Mouse (Mus musculus) 416B (cell line): ENCODE measurements around the gene Arf4.
"Not testable (repeated sequence)": the region's sequence is repeated elsewhere in the genome, so short reads cannot be mapped to it uniquely, and the experiment has no call there.

Experiments
- DNase-seq: peaks from one replicate; pipeline ENCODE4 v3.0.0; 2011; ENCODE audit warnings: low read depth

The Arf4 gene

DNA sequence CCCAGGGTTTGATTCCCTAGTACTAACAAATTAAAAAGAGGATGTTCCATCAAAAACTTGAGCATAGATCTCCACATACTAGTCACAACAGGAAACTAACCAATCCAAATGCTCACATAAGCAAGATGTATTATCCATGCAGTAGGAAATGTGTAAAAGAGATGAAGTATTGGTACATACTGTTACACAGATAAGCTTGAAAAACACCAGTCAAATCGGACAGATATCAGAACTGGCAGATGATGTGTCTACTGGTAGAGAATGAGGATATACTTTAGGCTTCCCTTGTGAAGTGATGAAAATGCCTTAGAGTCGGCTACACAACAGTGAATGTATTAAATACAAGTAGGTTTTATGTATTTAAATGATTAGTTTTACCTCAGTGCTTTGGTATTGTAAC lies 24.6 kb downstream of the Arf4 start:
- no peak for DNase-seq

GRCm38 (mm10) chr14:26663851-26664250 lies 26.0 kb downstream of the Arf4 start:
- DNase-seq, result no peak

DNA sequence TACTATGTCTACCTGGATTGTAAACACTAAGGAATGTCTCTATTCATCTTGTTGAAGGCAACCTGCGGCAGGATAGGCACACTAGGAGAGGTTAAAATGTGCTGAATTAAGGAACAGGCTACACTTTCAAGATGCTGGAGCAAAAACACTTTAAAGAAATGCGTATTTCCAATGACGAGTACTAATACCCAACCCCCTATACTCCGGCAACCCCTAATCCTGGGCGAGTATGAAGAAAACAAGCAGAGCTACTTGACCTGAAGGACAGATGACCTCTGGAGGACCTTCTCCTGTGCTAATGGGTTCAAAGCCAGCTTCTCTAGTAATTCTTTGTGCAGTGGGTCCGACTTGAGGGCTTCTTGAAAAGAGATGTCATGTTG lies 30.1 kb downstream of the Arf4 start:
- DNase-seq, result no peak

GRCm38 (mm10) chr14:26668371-26669291 lies 30.8 kb downstream of the Arf4 start:
- DNase-seq, result peak; percentile 66

DNA sequence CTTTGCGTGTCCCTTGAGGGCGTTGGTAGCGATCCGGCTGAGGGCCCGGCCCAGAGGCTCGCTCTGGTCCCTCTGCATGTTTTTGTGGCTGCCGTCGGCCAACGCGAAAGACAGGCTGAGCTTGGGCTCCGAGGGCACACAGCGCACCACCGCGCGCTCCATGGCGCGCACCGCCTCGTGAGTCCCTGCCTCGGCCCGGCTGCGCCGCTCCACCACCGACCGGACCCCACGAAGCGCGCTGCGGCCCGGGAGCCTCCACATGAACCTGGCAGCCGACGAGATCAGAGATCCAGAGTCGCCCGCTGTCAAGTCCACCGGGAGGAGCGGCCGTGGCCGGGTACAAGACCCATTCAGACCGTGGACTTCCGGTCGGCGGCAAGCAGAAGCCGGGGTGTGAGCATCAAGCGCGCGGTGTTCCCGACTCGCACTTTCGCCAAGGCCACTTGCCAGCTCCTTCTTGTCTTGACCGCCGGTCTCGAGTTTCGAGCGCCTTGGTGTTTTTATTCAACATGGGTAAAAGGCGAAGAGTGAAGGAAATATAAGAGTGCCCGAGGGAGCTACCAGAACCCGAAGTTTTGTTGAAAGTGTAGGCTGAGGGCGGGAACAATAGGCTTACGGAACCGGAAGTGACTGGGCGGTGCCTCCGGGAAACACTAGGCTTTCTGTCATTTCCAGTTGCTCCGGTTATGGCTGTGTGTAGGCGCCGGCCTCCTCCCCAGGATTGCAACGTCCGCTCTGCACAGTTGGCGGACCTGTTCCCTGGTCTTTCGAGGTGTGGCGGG lies 31.6 kb downstream of the Arf4 start, which contains the start of gene Pde12:
Gene Pde12 (minus strand): TSS at position 592 of the 782 bp plus-strand sequence.
- DNase-seq, result peak; percentile 96

- peak; percentile 81 for DNase-seq
These were observed 33.1 kb downstream of the Arf4 start for GRCm38 (mm10) chr14:26670964-26671363.

DNA sequence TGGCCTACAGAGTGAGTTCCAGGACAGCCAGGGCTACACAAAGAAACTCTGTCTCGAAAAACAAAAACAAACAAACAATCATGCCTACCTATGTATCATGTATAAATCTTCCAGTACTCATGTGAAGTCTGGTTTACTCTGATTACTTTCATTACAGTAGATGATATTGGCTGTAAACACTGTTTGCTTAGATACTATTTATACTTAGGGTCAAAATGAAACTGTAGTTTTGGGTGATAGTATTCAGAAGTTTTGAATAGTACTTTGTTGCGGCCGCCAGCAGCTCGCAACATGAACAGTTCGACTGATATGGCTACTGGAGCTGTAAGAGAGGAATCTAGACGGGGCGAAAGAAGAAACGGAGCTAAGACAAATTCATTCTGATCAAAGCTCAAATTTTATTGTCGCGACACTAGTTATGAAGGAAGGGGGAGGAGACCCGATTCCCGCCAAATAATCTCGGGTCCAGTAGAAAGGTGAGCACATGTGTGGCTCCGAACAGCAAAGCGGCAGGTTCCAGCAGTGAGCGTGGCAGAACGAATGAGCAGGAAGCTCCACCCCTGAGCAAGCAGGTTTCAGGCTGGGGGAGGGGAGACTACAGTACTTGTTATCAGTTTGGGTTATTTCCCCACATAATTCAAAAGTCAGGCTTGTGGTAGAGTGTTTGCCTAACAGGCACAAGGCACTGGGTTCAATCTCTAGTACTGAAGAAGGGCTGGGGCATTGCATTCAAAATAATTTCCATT lies 34.2 kb downstream of the Arf4 start:
- DNase-seq, result peak; percentile 82

DNA sequence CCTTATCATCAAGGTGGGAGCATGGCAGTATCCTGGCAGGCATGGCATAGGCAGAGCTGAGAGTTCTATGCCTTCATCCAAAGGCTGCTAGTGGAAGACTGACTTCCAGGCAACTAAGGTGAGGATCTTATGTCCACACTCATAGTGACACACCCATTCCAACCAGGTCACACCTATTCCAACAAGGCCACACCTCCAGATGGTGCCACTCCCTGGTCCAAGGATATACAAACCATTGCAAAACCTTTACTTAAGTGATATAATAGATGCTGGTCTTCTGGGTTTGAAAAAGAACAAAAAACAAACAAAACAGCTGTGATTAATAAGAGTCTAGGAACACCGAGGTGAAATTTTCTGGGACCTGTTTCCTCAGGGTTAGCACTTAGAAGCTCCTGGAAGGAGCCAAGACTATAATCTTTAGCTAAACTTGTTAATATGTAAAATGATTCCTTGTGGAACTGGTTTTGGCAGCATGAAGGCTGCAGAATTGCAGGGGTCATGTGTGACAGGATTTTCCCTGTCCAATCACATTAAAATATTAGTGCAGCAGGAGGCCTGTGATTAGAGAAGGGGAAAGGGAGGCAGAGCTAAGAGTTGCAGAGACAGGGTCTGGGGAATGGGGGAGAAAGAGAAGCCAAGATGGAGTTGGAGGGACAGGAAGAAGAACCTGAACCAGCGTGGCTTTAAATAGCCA lies 36.7 kb downstream of the Arf4 start:
- DNase-seq, result not testable (repeated sequence)

DNA sequence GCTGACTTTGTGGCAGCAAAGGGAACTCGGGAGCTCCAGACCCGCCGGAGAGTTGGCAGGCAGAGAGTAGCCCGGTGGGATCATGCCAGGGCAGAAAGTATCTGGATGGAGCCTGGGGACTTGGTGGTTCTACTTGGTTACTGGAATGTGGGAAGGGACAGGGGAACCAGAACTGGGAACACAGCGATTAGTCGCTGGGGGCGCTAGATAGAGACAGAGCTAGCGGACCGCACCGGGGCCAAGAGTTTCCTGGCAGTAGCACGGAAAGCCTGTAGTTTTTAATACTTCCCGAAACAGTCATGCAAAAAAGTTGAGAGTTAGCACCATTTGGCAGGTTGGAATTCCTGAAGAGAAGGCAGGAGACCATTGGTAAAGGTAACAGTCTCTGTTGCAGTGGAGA lies 37.5 kb downstream of the Arf4 start:
- no peak for DNase-seq

- DNase-seq, result peak; percentile 67
These were observed 37.9 kb downstream of the Arf4 start for GRCm38 (mm10) chr14:26675791-26676190.

GRCm38 (mm10) chr14:26690727-26691126 lies 52.9 kb downstream of the Arf4 start:
- DNase-seq, result no peak

GRCm38 (mm10) chr14:26691363-26691762 lies 53.5 kb downstream of the Arf4 start:
- no peak for DNase-seq

- DNase-seq, result no peak
These were observed 55.1 kb downstream of the Arf4 start, which contains the start of gene Dnah12 for GRCm38 (mm10) chr14:26692974-26693373. TSS of gene Dnah12 (plus strand) at chr14:26693274.

GRCm38 (mm10) chr14:26697912-26698311 lies 60.0 kb downstream of the Arf4 start:
- DNase-seq, result peak; percentile 79

GRCm38 (mm10) chr14:26705246-26705645 lies 67.4 kb downstream of the Arf4 start:
- peak; percentile 39 for DNase-seq
